Mouse (Mus musculus) layer of hippocampus, adult 18-20 months (tissue): ENCODE data around the gene Ldlrad3. TPM values are rescaled to one million over a fixed set of nuclear protein-coding genes. Genes with fewer than 3 reads are reported as not detected.

Experiments
- DNase-seq, 2 experiments: peaks; one replicate each; pipeline ENCODE4 v3.0.0; 2022; ENCODE audit warnings: low spot score in 2 of 2
- long read RNA-seq: library from polyadenylated mRNA; stranded (forward); transcript quantifications from one replicate; pipeline ENCODE4 v2.0.0, GENCODE M21; 2021
- total RNA-seq, 2 experiments: library from RNA; stranded (reverse); gene quantifications; 2 replicates each; pipeline ENCODE4 v1.2.3; 2021

Ldlrad3 gene
- 1 to 10 TPM; 8.8 to 9.8 TPM for total RNA-seq
- long read RNA-seq, transcript Ldlrad3-201 (6 exons, 3,833 nt), result major isoform, 11 of 15 reads
- long read RNA-seq, partial matches to known transcripts, result 0 of 15 reads
- long read RNA-seq, other reads (novel, unspliced or antisense), result 4 of 15 reads

DNA sequence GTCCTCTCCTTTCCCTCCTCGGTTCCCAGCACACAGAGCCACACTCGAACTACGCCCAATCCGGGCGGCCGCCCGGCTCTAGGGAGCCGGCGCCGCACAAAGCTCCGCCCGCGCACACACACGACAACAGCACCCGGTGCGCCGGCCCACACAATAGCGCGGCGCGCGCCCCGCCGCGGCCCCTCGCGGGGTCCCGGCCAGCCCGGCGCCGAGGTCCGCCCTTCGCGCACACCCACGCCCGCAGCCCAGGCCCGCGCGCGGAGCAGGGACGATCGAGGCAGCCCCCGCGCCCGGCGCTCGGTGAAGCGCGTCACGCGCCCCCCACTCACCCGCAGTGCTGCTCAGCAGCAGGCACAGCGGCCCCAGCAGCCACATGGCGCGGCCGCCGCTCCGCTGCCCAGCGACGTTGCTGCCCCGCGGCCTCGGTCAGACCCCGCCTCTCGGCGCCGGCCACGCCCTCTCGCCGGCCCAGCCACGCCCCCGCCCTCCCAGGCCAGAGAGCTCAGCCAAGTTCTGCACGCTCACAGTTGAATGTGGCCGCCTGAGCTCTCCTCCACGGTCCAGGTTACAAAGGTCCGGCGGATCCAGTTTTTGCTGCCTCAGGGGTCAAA, at the start of gene Ldlrad3:
TSS of gene Ldlrad3 (minus strand) at position 435 of the 611 bp plus-strand sequence.
- peak; percentile 68 to 84 for DNase-seq

DNA sequence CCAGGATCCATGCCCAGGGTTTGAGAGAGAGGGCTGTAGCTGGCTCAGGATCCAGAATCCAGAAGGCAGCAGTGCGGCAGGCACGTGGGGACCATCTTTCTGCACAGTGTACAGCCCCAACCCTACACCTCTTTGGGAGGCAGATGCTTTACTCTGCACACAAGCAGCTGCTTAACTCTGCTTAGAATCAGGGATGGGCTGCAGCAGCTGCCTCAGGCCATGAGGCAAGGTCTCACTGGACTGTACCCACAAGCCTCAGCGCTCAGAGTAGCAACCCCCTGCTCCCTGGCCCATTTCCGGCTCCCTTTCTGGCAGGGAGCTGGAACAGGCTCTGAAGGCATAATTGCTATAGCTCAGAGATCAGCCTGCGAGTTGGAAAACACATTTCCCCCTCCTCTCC, 45.3 kb upstream of the Ldlrad3 start:
- no peak for DNase-seq

DNA sequence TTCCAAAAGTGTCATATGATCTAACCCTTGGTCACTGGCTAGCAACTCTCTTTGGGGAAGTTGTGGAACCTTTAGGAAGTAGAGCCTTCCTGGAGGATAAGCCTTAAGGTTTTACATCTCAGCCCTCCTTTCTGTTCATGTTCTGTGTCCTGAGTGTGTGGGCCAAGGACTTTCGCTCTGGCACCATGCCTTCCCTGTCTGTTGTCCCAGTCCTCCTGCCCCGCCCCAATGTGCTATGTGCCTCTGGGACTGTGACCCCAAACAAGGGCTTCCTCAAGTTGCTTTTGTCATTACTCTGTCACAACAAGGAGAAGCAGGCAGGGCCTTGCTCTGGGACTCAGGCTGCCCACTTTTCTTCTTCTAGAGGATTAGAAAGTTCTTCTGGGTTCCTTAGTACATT, 42.9 kb upstream of the Ldlrad3 start:
- DNase-seq, result no peak

GRCm38 (mm10) chr2:102228331-102228730, 42.1 kb upstream of the Ldlrad3 start:
- no peak for DNase-seq

DNA sequence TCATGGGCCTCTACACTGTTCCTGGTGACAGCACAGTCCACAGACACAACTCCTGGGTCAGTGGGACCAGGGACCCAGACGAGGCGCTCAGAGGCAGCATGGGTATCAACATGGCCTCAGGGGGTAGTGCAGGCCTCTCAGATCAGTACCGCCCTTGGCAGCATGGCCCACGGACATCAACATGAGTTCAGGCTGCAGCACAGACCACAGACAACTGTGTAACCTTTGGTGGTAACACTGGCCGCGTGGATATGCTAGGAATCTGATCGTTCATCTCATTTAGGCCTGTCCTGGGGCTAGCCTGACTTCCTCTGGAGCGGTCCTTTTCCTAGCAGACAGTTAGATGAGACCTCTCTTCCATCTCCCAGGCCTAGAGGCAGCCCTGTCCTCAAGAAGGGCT, 41.7 kb upstream of the Ldlrad3 start:
- DNase-seq, result no peak

DNA sequence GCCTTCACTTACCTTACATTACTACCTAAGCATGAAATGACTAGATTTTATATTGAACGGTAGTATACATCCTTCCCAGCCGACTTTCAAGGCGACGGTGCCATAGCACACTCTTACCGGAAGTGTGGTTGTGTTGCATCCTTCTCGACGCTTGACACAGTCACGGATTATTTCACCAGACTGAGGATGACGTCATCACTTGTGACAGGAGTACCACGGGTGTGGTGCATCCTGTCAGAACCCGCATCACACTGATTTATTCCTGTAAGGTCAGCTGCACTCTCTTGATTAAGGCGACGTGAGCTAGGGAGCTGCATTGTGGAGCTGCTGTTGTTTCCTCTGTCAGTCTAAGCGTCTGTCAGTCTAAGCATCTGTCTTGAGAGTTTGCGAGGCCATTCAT, 40.1 kb upstream of the Ldlrad3 start:
- no peak for DNase-seq

DNA sequence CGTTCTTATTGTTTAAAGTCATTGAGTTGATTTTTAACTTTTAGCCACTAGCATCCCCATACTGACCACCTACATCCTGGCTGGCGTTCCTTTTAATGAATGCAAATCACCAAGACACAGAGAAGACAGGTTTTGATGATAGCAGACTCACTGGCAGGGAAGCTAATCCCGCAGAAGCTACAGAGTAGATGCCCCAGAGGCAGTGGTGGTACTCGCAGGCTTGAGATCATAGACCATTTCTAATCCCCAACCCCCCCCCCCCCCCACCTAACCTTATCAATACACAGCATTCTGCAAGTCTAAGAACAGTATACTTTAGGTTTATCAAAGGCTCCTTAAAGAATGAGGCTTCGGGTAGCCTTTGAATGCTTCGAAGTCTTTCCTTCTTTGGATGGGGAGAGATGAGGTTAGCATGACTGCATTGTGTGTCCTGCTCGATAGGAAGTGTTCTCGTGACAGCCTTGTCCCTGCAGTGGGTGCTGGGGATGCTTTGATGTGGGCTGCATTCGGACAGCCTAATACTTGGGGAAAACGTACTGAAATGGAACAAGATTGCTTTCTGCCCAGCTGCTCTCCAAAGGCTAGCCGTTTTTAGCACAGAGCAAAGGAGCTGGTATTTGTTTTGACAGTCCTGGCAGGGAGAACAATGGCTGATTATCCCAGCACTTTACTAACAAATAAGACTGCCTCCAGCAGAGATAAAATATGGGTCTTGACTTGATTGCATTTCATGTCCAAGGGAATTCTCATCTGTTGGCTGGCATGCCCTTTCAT, 37.4 kb upstream of the Ldlrad3 start:
- DNase-seq, result peak in 1 of 2 experiments; percentile 22

- no peak for DNase-seq
These were observed 36.6 kb upstream of the Ldlrad3 start for GRCm38 (mm10) chr2:102222749-102223148.

DNA sequence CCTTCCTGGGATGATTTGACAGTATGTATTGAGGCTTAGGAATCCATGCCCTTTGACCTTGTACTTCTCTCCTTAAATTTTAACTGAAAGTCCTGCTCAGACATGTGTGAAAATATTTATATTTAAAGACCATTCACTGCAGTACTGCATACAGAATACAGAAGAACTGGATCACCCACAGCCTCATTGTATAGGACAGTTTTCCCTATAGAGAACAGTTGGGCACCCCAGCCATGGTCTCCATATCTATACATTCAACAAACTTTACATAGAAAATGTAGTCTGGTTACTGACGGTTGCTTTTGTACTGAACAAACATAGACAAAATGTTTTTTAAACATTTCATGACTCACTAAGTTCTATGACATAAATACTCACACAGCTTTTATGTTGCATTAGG, 30.6 kb upstream of the Ldlrad3 start:
- no peak for DNase-seq

- DNase-seq, result no peak
These were observed 25.9 kb upstream of the Ldlrad3 start for GRCm38 (mm10) chr2:102212096-102212495.

- no peak for DNase-seq
These were observed 19.7 kb upstream of the Ldlrad3 start for GRCm38 (mm10) chr2:102205672-102206399.

DNA sequence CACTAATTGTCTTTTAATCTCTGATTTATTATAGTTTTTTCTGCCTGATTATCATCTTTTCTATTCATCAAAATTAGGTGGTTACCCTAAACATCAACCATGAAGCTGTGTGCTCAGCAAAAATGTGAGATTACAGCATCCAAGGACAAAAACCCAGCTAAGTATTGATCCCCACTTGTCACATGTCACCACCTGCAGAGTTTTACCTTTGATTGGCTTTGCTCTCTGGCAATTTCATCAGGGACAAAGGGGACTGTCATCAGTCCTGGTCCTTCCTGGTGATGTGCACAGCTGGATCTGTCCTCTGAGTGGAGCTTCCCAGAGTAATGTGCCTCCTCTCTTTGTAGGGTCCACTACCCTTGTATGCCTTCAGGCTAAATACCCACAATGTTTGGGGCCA, 17.3 kb upstream of the Ldlrad3 start:
- no peak for DNase-seq

DNA sequence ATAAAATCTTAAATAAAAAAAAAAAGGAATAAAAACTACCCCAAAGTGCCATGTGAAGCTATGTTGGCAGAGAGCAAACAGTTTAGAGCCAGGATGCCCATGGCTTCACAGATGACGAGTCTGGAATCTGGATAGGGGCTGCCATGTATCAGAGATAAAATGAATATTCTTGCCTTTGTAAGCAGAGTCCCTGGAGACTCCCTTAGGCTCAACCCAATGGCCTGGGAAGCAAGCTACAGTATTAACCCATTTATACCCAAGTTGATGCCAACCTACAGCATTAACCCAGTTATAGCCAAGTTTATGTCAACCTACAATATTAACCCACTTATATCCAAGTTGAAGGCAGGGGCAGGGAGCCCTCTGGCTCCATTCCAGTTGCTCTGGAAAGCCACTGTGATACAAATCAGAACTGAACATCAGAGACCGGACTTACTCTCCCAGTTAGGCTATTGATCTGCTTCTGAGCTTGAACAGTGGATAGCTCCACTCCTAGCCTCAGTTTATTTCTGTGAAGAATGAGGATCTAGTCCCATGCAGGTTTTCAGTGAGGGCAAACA, 16.1 kb upstream of the Ldlrad3 start:
- no peak for DNase-seq

GRCm38 (mm10) chr2:102201198-102201948, 15.2 kb upstream of the Ldlrad3 start:
- peak; percentile 19 to 60 for DNase-seq

DNA sequence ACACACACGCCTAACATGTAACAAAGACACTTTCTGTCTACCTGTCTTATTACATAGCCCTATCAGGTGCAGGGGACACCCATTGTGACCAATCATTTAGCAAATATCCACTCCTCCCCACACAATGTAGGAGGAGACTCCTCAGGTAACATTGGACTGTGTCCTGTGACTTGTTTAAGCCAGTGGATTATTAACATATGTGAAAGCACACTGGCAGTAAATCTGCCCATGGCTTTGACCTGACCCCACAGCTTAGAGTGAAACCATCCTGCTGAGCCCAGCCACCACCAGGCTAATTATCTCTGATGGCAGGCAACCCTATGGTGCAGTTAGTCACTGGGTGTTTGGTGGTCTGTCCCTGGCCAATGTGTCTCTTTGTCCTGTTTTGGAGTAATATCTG, 11.1 kb upstream of the Ldlrad3 start:
- no peak for DNase-seq

GRCm38 (mm10) chr2:102196709-102197108, 10.5 kb upstream of the Ldlrad3 start:
- no peak for DNase-seq

- no peak for DNase-seq
These were observed 9.3 kb upstream of the Ldlrad3 start for GRCm38 (mm10) chr2:102195494-102195893.

DNA sequence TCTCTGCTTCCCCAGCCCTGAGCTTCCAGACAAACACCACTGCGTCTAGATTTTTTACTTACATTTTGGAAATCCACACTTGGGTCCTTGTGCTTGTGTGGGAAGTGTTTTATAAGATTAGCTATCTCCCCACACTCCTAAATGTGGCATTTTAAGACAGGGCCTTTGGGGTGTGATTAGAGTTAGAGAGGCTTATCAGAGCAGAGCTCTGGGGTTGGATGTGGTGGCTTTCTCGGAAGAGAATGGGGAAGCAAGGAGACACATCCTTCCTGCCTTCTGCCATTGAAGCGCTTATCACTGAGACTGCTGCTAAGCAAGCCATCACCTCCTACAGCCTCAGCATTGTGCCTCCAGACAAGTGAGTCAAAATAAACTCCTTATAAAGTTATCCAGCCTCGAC, 8.1 kb upstream of the Ldlrad3 start:
- no peak for DNase-seq

DNA sequence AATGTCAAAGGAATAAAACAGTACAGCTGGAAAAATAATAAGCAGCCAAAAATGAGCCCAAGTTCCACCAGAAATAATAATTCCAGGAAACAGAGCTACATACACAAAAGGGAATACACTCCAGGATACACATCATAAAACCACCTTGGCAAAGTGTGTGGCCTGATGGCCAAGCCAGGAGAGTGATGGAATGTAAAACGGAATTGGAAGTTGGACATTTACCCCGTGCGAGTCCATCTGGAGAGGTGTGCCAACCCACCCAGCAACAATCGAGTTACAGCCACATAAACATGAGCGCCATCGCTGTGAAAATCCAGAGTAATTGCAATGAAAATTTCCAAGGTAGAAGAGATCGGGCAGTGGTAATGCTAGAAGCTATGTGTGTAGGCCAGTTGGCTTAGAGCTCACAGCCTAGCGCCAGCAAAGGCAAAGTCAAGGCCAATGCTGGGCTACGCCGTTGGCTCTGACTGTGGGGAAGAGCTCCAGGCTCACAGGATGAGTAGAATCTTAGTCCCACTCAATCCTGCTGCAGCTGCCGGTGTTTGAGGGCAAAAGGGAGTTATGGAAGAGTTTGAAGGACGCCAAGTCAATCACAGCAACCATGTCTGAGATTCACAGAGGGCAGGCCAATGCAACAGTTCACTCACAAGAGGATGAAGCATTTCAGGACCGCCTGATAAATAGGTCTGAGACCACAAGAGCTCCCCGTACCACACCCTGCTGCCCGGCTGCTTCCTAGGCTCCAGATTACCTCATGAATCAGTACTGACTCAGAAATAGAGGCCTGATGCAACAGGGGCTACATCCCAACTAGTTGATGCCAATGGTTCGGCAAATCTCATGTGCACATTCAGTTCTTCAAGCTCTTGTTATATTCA, 7.0 kb upstream of the Ldlrad3 start:
- DNase-seq, result no peak

- DNase-seq, result no peak
These were observed 5.6 kb upstream of the Ldlrad3 start for GRCm38 (mm10) chr2:102191736-102192135.
